Mouse (Mus musculus): ENCODE results near the gene Igf2bp1. TPM values are rescaled to one million over a fixed set of nuclear protein-coding genes. Genes with fewer than 3 reads are reported as not detected.

Igf2bp1 gene
- polyA plus RNA-seq, 1 experiment from 2014 or later = 78.7 TPM

DNA sequence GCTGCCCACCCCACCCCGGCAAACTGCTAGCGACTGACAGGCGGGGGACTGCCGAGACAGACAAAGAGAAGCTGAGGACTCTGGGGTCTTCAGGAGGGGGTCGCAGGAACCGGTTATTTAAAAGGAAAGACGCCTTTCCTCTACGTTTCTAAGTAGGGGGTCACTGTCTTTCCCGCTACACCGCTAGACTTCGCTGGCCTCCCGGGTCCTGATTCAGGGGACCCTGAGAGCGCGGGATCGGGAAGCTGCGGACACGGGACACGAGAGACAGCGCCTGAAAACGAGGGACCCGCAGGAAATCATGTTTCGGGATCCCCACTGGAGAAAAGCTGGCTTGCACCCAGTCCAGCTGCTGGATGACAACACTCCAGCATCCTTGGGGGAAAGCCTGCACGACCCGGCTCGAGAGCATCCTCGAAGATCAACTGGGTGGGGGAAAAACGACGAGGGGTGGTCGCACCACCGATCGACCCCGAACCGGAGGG, 669 bp upstream of the Igf2bp1 start:
- ATAC-seq (replicated peaks; ENCODE audit: insufficient number of reproducible peaks, low FRiP score, low TSS enrichment, low read depth) (no peak), DNase-seq (ENCODE audit: low spot score) (no peak)
- Histone ChIP-seq H3K36me3 (replicated peaks; ENCODE audit: control insufficient read depth, insufficient read depth, low read depth, low read length) (no peaks in the 10 kb centered on the region), H3K4me1 (ENCODE audit: control insufficient read depth, insufficient read depth, low read length) (no peaks in the 10 kb centered on the region; the same call in 1 of the 2 replicates), H3K9ac (replicated peaks; ENCODE audit: low read length) (peak overlapping the region; percentile 99), H3K9me3 (replicated peaks; ENCODE audit: control insufficient read depth, low read length) (no peaks in the 10 kb centered on the region), H3K4me2 (ENCODE audit: low read depth, low read length) (peak overlapping the region; percentile 84), H3K27ac (replicated peaks; ENCODE audit: low read depth, low read length) (peak overlapping the region; percentile 98), H3K4me3 (ENCODE audit: low read depth, low read length) (peak overlapping the region; percentile 98), H3K27me3 (ENCODE audit: control insufficient read depth, insufficient read depth, low read length) (no peaks in the 10 kb centered on the region)
- under 1% methylated on average over 33 of the region's 33 CpGs for WGBS

DNA sequence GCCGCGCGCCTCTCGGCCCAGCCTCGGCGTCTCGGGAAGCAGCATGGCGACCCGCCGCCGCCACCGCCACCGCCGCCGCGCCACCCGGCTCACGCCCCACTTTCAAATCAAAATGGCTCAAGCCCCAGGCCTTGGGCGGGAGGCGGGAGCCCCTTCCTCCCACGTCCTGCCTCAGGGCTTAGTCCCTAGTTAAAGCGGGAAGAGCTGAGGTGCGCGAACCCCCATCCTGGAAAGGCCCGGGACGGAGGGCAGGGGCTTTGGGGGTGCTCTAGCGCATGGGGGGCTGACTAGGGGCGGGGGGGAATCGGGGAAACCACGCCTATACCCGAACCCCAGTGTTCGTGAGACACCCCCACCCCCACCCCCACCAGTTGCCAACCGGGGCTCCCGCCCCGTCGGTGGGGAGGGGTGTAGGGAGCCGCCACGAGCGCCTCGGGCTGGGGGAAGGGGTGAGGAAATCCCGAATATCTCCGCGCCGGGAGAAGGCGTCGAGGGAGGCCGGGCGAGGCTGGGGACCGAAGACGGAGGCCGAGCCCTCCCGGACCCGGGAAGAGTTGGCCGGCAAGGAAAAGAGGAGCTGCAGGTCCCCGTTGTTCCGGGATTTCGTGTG, 842 bp downstream of the Igf2bp1 start:
- WGBS = under 1% methylated on average over 38 of the region's 57 CpGs
- Histone ChIP-seq H3K4me1 (ENCODE audit: control insufficient read depth, insufficient read depth, low read length) (no peaks in the 10 kb centered on the region), H3K4me2 (ENCODE audit: low read depth, low read length) (peak overlapping the region; percentile 84), H3K36me3 (replicated peaks; ENCODE audit: control insufficient read depth, insufficient read depth, low read depth, low read length) (no peaks in the 10 kb centered on the region), H3K4me3 (ENCODE audit: low read depth, low read length) (peak overlapping the region; percentile 98), H3K9me3 (replicated peaks; ENCODE audit: control insufficient read depth, low read length) (no peaks in the 10 kb centered on the region), H3K27me3 (ENCODE audit: control insufficient read depth, insufficient read depth, low read length) (no peaks in the 10 kb centered on the region), H3K27ac (replicated peaks; ENCODE audit: low read depth, low read length) (peak overlapping the region; percentile 98), H3K9ac (replicated peaks; ENCODE audit: low read length) (peak overlapping the region; percentile 99)
- ATAC-seq (replicated peaks; ENCODE audit: insufficient number of reproducible peaks, low FRiP score, low TSS enrichment, low read depth) (no peak), DNase-seq (ENCODE audit: low spot score) (peak; percentile 54)

DNA sequence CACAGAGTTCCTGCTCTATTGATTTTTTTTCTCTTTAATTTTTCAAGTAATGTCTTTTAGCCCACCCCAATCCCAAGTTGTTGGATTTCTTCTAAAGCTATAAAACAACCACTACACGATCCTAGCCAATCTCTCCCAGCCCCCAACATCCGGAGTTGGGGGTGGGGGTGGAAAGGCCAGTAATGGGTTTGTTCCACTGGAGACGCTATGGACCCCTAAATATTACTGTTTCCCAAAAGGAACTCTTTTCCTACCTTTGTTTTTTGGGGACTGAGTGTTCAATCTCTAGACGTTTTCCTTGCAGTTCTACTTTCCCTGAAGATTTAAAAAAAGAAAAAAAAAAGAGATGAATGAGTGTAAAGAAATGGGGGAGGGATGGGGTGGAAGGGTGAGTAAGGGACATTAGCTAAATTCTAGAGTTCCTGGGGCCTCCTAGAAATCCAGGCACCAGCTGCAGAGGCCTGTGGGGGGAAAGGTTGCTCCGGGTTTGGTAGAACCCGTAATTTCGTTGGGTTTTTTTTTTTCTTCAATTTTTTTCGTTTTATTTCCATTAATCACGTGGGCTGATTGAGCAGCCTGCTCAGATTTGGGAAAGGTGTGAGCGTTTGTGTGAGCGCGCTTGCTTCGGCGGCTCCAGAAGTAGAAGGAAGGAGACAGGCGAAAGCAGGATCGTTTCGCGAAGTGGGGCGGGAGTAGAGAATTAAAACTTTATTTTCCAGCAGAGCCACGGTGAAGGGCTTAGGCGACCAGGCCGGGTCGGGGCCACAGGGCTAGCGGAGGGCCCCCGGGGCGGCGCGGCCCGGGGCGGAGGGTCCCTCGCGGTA, 1.6 kb downstream of the Igf2bp1 start:
- no peaks in the 10 kb centered on the region for H3K9me3 ChIP-seq (replicated peaks; ENCODE audit: control insufficient read depth, low read length)
- no peaks in the 10 kb centered on the region for H3K4me1 ChIP-seq (ENCODE audit: control insufficient read depth, insufficient read depth, low read length)
- peak overlapping the region; percentile 99 for H3K9ac ChIP-seq (replicated peaks; ENCODE audit: low read length)
- ATAC-seq (replicated peaks; ENCODE audit: insufficient number of reproducible peaks, low FRiP score, low TSS enrichment, low read depth) = no peak
- DNase-seq (ENCODE audit: low spot score) = peak; percentile 61
- no peaks in the 10 kb centered on the region for H3K27me3 ChIP-seq (ENCODE audit: control insufficient read depth, insufficient read depth, low read length)
- peak overlapping the region; percentile 84 for H3K4me2 ChIP-seq (ENCODE audit: low read depth, low read length)
- H3K36me3 ChIP-seq (replicated peaks; ENCODE audit: control insufficient read depth, insufficient read depth, low read depth, low read length) = no peaks in the 10 kb centered on the region
- peak overlapping the region; percentile 98 for H3K4me3 ChIP-seq (ENCODE audit: low read depth, low read length)
- WGBS = 0% methylated on average over 23 of the region's 32 CpGs
- H3K27ac ChIP-seq (replicated peaks; ENCODE audit: low read depth, low read length) = peak overlapping the region; percentile 98

DNA sequence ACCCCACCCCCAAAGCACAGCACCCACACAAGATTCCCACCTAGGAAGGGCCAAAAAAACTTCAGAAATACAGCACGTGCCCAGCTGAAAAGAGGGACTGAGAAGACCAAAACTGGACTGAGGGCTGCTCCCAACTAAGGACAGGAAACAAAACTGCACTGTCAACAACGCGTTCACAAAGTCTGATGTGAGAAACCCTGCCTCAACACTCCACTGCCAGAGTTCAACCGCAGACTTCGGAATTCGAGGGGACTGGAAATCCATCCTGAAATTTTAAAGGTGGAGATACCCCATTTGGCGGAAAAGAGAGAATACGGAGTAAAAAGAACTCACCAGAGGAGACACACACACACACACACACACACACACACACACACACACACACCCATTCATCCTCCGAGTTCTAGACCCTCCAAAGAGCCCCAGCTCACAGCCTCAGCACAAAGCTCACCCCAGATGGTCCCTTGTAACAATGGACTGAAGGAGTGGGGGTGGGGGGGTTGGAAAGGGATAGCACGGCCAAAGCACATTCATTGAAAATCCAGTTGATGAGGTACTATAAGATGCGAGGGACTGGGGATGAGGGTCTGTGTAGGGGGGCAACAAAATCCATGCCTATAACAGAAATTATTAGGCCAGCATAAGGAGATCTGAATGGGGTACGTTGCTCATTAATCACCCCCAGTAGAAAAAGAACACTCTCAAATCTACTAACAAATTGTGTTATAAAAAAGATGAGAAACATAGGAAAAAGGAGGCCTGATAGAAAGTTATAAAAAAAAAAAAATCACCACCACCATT, 2.4 kb downstream of the Igf2bp1 start:
- no peaks in the 10 kb centered on the region for H3K27me3 ChIP-seq (ENCODE audit: control insufficient read depth, insufficient read depth, low read length)
- no peaks in the 10 kb centered on the region for H3K9me3 ChIP-seq (replicated peaks; ENCODE audit: control insufficient read depth, low read length)
- ATAC-seq (replicated peaks; ENCODE audit: insufficient number of reproducible peaks, low FRiP score, low TSS enrichment, low read depth) (no peak), DNase-seq (ENCODE audit: low spot score) (peak; percentile 50)
- H3K36me3 ChIP-seq (replicated peaks; ENCODE audit: control insufficient read depth, insufficient read depth, low read depth, low read length) = no peaks in the 10 kb centered on the region
- peak overlapping the region; percentile 98 for H3K4me3 ChIP-seq (ENCODE audit: low read depth, low read length)
- H3K9ac ChIP-seq (replicated peaks; ENCODE audit: low read length) = peak overlapping the region; percentile 53
- H3K27ac ChIP-seq (replicated peaks; ENCODE audit: low read depth, low read length) = no peak overlapping the region
- H3K4me2 ChIP-seq (ENCODE audit: low read depth, low read length) = peak overlapping the region; percentile 84
- H3K4me1 ChIP-seq (ENCODE audit: control insufficient read depth, insufficient read depth, low read length) = no peaks in the 10 kb centered on the region
- under 1% methylated on average over 12 of the region's 12 CpGs for WGBS

DNA sequence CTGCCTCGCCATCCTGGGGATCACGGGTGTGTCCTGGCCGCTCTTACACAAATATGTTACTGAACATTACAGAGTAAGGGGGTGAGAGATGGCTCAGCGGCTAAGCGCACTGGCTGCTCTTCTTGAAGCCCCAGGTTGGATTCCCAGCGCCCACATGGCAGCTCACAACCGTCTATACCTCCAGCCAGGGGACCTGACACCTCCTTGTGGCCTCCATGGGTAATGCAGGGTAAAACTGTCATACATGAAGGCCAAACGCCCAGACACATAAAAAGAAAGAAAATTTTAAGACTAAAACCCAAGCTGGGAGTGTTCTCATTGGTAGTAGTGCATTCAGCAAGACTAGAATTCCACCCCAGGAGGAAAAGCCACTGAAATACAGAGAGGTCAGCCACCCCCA, 11.6 kb downstream of the Igf2bp1 start:
- WGBS = 93% methylated on average over 8 of the region's 8 CpGs
- peaks cover 30% of the 10 kb centered on the region for H3K4me1 ChIP-seq (ENCODE audit: control insufficient read depth, insufficient read depth, low read length)
- ATAC-seq (replicated peaks; ENCODE audit: insufficient number of reproducible peaks, low FRiP score, low TSS enrichment, low read depth) (no peak), DNase-seq (ENCODE audit: low spot score) (no peak)
- no peak overlapping the region; the same call in 1 of the 2 replicates for H3K27ac ChIP-seq (replicated peaks; ENCODE audit: low read depth, low read length)
- no peaks in the 10 kb centered on the region for H3K9me3 ChIP-seq (replicated peaks; ENCODE audit: control insufficient read depth, low read length)
- no peak overlapping the region for H3K4me2 ChIP-seq (ENCODE audit: low read depth, low read length)
- peaks cover 7% of the 10 kb centered on the region for H3K36me3 ChIP-seq (replicated peaks; ENCODE audit: control insufficient read depth, insufficient read depth, low read depth, low read length)
- no peak overlapping the region for H3K9ac ChIP-seq (replicated peaks; ENCODE audit: low read length)
- H3K27me3 ChIP-seq (ENCODE audit: control insufficient read depth, insufficient read depth, low read length) = no peaks in the 10 kb centered on the region
- H3K4me3 ChIP-seq (ENCODE audit: low read depth, low read length) = no peak overlapping the region

DNA sequence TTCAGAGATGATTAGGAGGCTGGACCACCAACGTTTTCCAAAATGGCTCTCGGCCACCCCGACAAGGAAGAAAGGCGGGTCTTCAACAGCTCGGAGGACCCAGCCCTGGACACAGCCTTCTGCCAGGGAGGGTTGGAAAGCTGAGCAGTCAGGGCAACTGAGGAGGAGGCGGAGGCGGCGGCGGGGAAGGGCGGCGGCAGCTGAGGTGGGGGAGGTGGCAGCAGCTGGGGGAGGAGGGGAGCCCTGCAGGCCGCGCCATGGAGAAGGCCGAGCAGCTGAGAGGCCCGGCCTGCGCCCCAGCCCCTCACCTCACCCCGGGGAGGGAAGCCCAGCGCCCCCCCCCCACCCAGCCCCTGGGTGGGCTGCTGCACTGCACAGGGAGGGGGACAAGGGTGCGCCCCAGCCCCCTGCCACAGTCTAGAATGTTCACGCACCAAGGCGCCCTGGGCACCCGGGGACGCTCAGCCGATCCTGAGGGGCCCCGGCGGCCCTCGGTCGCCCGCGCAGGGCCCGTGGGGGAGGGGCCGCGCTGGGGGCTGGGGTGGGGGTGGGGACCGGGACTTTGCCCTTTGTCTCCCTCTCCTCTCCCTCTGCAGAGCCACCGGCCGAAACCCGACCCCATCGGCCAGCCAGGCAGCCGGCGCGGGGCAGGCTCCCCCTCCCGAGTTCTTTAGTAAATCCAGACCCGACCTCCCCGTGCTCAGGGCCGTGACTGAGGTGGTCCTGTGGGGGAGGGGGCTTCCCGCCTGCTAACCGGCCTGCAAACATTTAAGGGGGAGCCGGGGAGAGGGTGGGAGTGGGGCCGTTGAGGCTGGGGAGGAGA, 14.6 kb downstream of the Igf2bp1 start:
- peak overlapping the region; percentile 100 for H3K27ac ChIP-seq (replicated peaks; ENCODE audit: low read depth, low read length)
- H3K9me3 ChIP-seq (replicated peaks; ENCODE audit: control insufficient read depth, low read length) = no peaks in the 10 kb centered on the region
- no peaks in the 10 kb centered on the region for H3K27me3 ChIP-seq (ENCODE audit: control insufficient read depth, insufficient read depth, low read length)
- DNase-seq (ENCODE audit: low spot score) = peak; percentile 93
- peak overlapping the region; percentile 43 for H3K4me3 ChIP-seq (ENCODE audit: low read depth, low read length)
- peaks cover 35% of the 10 kb centered on the region for H3K4me1 ChIP-seq (ENCODE audit: control insufficient read depth, insufficient read depth, low read length)
- WGBS = 1% methylated on average over 38 of the region's 49 CpGs
- H3K9ac ChIP-seq (replicated peaks; ENCODE audit: low read length) = peak overlapping the region; percentile 82
- H3K4me2 ChIP-seq (ENCODE audit: low read depth, low read length) = peak overlapping the region; percentile 89
- peaks cover 2% of the 10 kb centered on the region for H3K36me3 ChIP-seq (replicated peaks; ENCODE audit: control insufficient read depth, insufficient read depth, low read depth, low read length)
- ATAC-seq (replicated peaks; ENCODE audit: insufficient number of reproducible peaks, low FRiP score, low TSS enrichment, low read depth) = peak; percentile 92

DNA sequence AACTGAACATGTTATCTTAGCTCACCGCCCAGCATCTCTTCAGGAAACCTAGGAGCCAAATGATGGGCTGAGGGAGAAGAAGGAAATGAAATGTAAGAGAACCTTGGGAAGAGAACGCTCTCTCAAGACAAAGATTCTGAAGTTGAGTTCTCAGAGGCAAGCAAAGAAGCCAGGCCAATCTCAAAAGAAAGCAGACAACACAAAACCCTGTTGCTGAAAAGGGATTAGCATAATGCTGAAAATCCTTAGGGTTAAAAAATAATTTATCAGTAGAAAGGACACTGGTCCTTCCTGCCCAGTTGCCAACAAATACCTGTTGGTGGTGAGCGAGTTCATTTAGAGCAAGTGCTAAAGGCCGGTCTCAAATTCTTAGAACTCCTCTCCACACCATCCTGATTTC, 15.3 kb downstream of the Igf2bp1 start:
- no peaks in the 10 kb centered on the region for H3K27me3 ChIP-seq (ENCODE audit: control insufficient read depth, insufficient read depth, low read length)
- H3K9ac ChIP-seq (replicated peaks; ENCODE audit: low read length) = peak overlapping the region; percentile 82
- no peak for DNase-seq (ENCODE audit: low spot score)
- peak overlapping the region; percentile 89 for H3K4me2 ChIP-seq (ENCODE audit: low read depth, low read length)
- WGBS = 24% methylated on average over 4 of the region's 4 CpGs
- peak overlapping the region; percentile 43 for H3K4me3 ChIP-seq (ENCODE audit: low read depth, low read length)
- no peaks in the 10 kb centered on the region for H3K9me3 ChIP-seq (replicated peaks; ENCODE audit: control insufficient read depth, low read length)
- no peak for ATAC-seq (replicated peaks; ENCODE audit: insufficient number of reproducible peaks, low FRiP score, low TSS enrichment, low read depth)
- peak overlapping the region; percentile 100 for H3K27ac ChIP-seq (replicated peaks; ENCODE audit: low read depth, low read length)
- peaks cover 35% of the 10 kb centered on the region for H3K4me1 ChIP-seq (ENCODE audit: control insufficient read depth, insufficient read depth, low read length)
- H3K36me3 ChIP-seq (replicated peaks; ENCODE audit: control insufficient read depth, insufficient read depth, low read depth, low read length) = peaks cover 2% of the 10 kb centered on the region; the same call in 1 of the 2 replicates
